Mouse (Mus musculus) activated CD4-positive, CD25-positive, alpha-beta regulatory T cell, adult 4 months (primary cell): ENCODE results near the gene Alg11. TPM values are rescaled to one million over a fixed set of nuclear protein-coding genes. Genes with fewer than 3 reads are reported as not detected.

ENCODE experiments used
- ATAC-seq: one replicate; pipeline ENCODE4 v1.8.0; 2017
- polyA plus RNA-seq, 2 experiments: library from polyadenylated mRNA; unstranded; fragments of 100-300 nt; shearing (Covaris generic); gene quantifications; one replicate each; pipeline ENCODE4 v1.2.1; 2017

Alg11 gene
- 10 to 100 TPM; 19.7 to 20.2 TPM for polyA plus RNA-seq

GRCm38 (mm10) chr8:22060446-22060889, at the start of gene Alg11:
Gene Alg11 (plus strand): TSS chr8:22060721.
- ATAC-seq, result peak; percentile 99

- ATAC-seq, result no peak
Observed at GRCm38 (mm10) chr8:22013034-22013707, 47.4 kb upstream of the Alg11 start.

- ATAC-seq, result no peak
Observed at GRCm38 (mm10) chr8:22017731-22018130, 42.8 kb upstream of the Alg11 start.

GRCm38 (mm10) chr8:22019498-22019897, 41.0 kb upstream of the Alg11 start:
- no peak for ATAC-seq

GRCm38 (mm10) chr8:22022244-22022643, 38.3 kb upstream of the Alg11 start:
- ATAC-seq, result no peak

- ATAC-seq, result no peak
Observed at GRCm38 (mm10) chr8:22025241-22025640, 35.3 kb upstream of the Alg11 start.

GRCm38 (mm10) chr8:22028973-22029372, 31.5 kb upstream of the Alg11 start:
- no peak for ATAC-seq

- ATAC-seq, result no peak
Observed at GRCm38 (mm10) chr8:22030990-22031389, 29.5 kb upstream of the Alg11 start.

- ATAC-seq, result no peak
Observed at GRCm38 (mm10) chr8:22036137-22036536, 24.4 kb upstream of the Alg11 start.

GRCm38 (mm10) chr8:22037022-22037421, 23.5 kb upstream of the Alg11 start:
- no peak for ATAC-seq

- ATAC-seq, result no peak
Observed at GRCm38 (mm10) chr8:22039468-22040152, 20.9 kb upstream of the Alg11 start.

- no peak for ATAC-seq
Observed at GRCm38 (mm10) chr8:22040153-22040509, 20.4 kb upstream of the Alg11 start.

GRCm38 (mm10) chr8:22042515-22042914, 18.0 kb upstream of the Alg11 start:
- ATAC-seq, result no peak

- ATAC-seq, result no peak
Observed at GRCm38 (mm10) chr8:22043706-22044105, 16.8 kb upstream of the Alg11 start.

GRCm38 (mm10) chr8:22047699-22048464, 12.6 kb upstream of the Alg11 start:
- ATAC-seq, result no peak

- ATAC-seq, result no peak
Observed at GRCm38 (mm10) chr8:22054674-22055491, 5.6 kb upstream of the Alg11 start.

- no peak for ATAC-seq
Observed at GRCm38 (mm10) chr8:22055492-22055877, 5.0 kb upstream of the Alg11 start.

- ATAC-seq, result no peak
Observed at GRCm38 (mm10) chr8:22056850-22057249, 3.7 kb upstream of the Alg11 start.

- no peak for ATAC-seq
Observed at GRCm38 (mm10) chr8:22058368-22058767, 2.2 kb upstream of the Alg11 start.

- no peak for ATAC-seq
Observed at GRCm38 (mm10) chr8:22059153-22059738, 1.3 kb upstream of the Alg11 start.

GRCm38 (mm10) chr8:22059821-22060445, 588 bp upstream of the Alg11 start, which contains the start of gene Atp7b:
Gene Atp7b (minus strand): TSS chr8:22060305.
- peak; percentile 26 for ATAC-seq

GRCm38 (mm10) chr8:22061126-22061525, 605 bp downstream of the Alg11 start:
- ATAC-seq, result no peak
